Mouse (Mus musculus) heart, embryonic 16.5 days (tissue): Measurements from ENCODE around the gene Syngap1. TPM values are rescaled to one million over a fixed set of nuclear protein-coding genes. Genes with fewer than 3 reads are reported as not detected.

Source experiments
- ATAC-seq: fragments of 200-750 bp; cut with Nextera tagmentation; replicated peaks from 2 replicates; pipeline ENCODE4 v1.8.0; 2017; ENCODE audit warnings: moderate number of reproducible peaks; ENCODE audit not compliant: insufficient read depth, low FRiP score; ENCODE audit errors: extremely low read depth
- H3K27ac ChIP-seq: fragments of 300-500 bp; sonication (generic); 2 replicates; pipeline ENCODE4 v1.5.1; 2014; ENCODE audit warnings: mild to moderate bottlenecking, low read length, control low read depth, moderate library complexity
- H3K27me3 ChIP-seq: fragments of 300-500 bp; sonication (generic); 2 replicates; pipeline ENCODE4 v1.6.1; 2014; ENCODE audit warnings: low read length, mixed read lengths; ENCODE audit not compliant: control insufficient read depth, insufficient read depth
- H3K36me3 ChIP-seq: fragments of 300-500 bp; sonication (generic); 2 replicates; pipeline ENCODE4 v1.6.1; 2014; ENCODE audit not compliant: control insufficient read depth, insufficient read depth
- H3K4me1 ChIP-seq: fragments of 300-500 bp; sonication (generic); 2 replicates; pipeline ENCODE4 v1.6.1; 2014; ENCODE audit warnings: low read length, mixed read lengths; ENCODE audit not compliant: control insufficient read depth, insufficient read depth
- H3K4me2 ChIP-seq: fragments of 300-500 bp; sonication (generic); 2 replicates; pipeline ENCODE4 v1.6.1; 2014; ENCODE audit warnings: low read depth, mild to moderate bottlenecking, control low read depth, low read length
- H3K4me3 ChIP-seq: fragments of 300-500 bp; sonication (generic); 2 replicates; pipeline ENCODE4 v1.5.1; 2014; ENCODE audit warnings: mild to moderate bottlenecking, control low read depth, low read length
- H3K9ac ChIP-seq: fragments of 300-500 bp; sonication (generic); 2 replicates; pipeline ENCODE4 v1.6.1; 2014; ENCODE audit warnings: low read length, control low read depth
- H3K9me3 ChIP-seq: fragments of 300-500 bp; sonication (generic); replicated peaks from 2 replicates; pipeline ENCODE4 v1.6.1; 2016; ENCODE audit warnings: low read length; ENCODE audit not compliant: control insufficient read depth
- WGBS: fragments of 180-500 bp; shearing (Covaris S2); extraction: QIAGEN DNeasy Blood & Tissue Kit; methylation state at CpG from one replicate; pipeline ENCODE4 v1.1.7; 2014; 5-methylcytosine and 5-hydroxymethylcytosine counted together
- polyA plus RNA-seq: library from polyadenylated mRNA; unstranded; fragments of >200 nt; fragmentation: Nextera tagmentation; extraction: Ambion mirVana; gene quantifications from 2 replicates; pipeline ENCODE4 v1.2.1, GENCODE M21; 2015

Syngap1 gene
- polyA plus RNA-seq, 1 experiment from 2014 or later = 1.2 TPM

GRCm38 (mm10) chr17:26941841-26942570 lies 953 bp downstream of the Syngap1 start:
- Histone ChIP-seq H3K4me2 (peak overlapping the region; percentile 82), H3K27ac (no peak overlapping the region), H3K27me3 (no peaks in the 10 kb centered on the region), H3K4me3 (peak overlapping the region; percentile 49), H3K9ac (peak overlapping the region; percentile 65), H3K9me3 (no peaks in the 10 kb centered on the region), H3K36me3 (no peaks in the 10 kb centered on the region), H3K4me1 (peaks cover 32% of the 10 kb centered on the region)
- WGBS = 16% methylated on average over 3 of the region's 4 CpGs
- ATAC-seq = no peak

DNA sequence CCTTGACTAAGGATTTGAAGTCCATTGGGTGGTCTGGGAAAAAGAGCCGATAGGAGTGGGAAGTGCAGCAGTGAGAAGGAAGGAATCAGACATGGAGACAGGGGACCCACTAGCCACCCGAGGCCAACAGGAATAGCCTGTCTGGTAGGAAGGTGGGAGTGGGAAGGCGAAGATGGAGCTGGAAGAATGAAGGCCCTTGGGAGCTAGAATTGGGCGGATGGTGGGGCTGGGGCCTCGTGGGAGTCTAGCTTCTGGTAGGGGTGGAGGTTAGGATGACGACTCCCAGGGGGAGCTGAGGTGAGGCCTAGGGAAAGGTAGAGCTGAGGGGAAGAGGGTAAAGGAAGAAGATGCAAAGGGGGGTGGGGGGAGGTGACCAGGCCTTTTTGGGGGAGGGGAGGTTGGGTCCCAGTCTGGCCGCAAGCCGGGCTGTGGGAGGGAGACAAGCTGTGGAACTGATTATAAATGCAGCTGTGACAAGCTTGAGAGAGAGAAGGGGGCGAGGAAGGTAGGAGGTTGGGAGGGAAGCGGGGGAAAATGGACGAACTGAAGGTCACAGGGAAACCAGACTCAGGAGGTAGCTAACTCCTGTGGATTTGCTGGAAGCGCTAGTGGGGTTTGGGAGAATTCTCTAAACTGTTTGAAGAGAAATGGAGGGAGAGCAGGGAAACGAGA lies 4.9 kb downstream of the Syngap1 start:
- 31% methylated on average over 13 of the region's 13 CpGs for WGBS
- H3K36me3 ChIP-seq = no peaks in the 10 kb centered on the region
- peak overlapping the region; percentile 83 for H3K27ac ChIP-seq
- no peaks in the 10 kb centered on the region for H3K27me3 ChIP-seq
- H3K4me2 ChIP-seq = peak overlapping the region; percentile 90
- peak overlapping the region; percentile 58 for H3K4me3 ChIP-seq
- H3K9ac ChIP-seq = peak overlapping the region; percentile 81
- H3K9me3 ChIP-seq = no peaks in the 10 kb centered on the region
- ATAC-seq = no peak
- peaks cover 32% of the 10 kb centered on the region for H3K4me1 ChIP-seq

DNA sequence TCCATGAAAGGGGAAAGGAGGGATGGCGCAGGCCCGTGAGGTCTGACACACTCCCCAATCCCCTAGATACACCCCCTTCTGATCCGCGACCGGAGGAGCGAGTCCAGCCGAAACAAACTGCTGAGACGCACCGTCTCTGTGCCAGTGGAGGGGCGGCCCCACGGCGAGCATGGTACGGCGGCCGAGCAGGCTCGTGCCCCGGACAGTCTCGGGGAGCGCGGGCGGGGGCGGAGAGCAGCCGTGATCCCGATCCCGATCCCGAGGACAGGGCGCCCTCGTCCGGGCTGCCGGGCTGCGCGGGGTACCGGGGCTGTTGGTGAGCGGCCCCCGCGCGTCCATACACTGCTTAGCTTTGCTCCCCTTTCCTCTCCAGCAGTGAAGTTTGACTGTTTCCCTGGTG lies 5.5 kb downstream of the Syngap1 start:
- H3K27me3 ChIP-seq = no peaks in the 10 kb centered on the region
- peak overlapping the region; percentile 58 for H3K4me3 ChIP-seq
- peak overlapping the region; percentile 90 for H3K4me2 ChIP-seq
- H3K9ac ChIP-seq = peak overlapping the region; percentile 81
- H3K36me3 ChIP-seq = no peaks in the 10 kb centered on the region
- peak overlapping the region; percentile 83 for H3K27ac ChIP-seq
- peaks cover 36% of the 10 kb centered on the region for H3K4me1 ChIP-seq
- H3K9me3 ChIP-seq = no peaks in the 10 kb centered on the region
- 2% methylated on average over 37 of the region's 37 CpGs for WGBS
- ATAC-seq = peak; percentile 49

GRCm38 (mm10) chr17:26947231-26948100 lies 6.4 kb downstream of the Syngap1 start:
- no peaks in the 10 kb centered on the region for H3K27me3 ChIP-seq
- no peak overlapping the region for H3K9ac ChIP-seq
- no peaks in the 10 kb centered on the region for H3K9me3 ChIP-seq
- no peak for ATAC-seq
- H3K27ac ChIP-seq = no peak overlapping the region
- H3K36me3 ChIP-seq = no peaks in the 10 kb centered on the region
- H3K4me3 ChIP-seq = no peak overlapping the region
- H3K4me1 ChIP-seq = peaks cover 45% of the 10 kb centered on the region
- no peak overlapping the region; the same call in 1 of the 2 replicates for H3K4me2 ChIP-seq
- whole genome bisulfite sequencing = 67% methylated on average over 12 of the region's 12 CpGs

DNA sequence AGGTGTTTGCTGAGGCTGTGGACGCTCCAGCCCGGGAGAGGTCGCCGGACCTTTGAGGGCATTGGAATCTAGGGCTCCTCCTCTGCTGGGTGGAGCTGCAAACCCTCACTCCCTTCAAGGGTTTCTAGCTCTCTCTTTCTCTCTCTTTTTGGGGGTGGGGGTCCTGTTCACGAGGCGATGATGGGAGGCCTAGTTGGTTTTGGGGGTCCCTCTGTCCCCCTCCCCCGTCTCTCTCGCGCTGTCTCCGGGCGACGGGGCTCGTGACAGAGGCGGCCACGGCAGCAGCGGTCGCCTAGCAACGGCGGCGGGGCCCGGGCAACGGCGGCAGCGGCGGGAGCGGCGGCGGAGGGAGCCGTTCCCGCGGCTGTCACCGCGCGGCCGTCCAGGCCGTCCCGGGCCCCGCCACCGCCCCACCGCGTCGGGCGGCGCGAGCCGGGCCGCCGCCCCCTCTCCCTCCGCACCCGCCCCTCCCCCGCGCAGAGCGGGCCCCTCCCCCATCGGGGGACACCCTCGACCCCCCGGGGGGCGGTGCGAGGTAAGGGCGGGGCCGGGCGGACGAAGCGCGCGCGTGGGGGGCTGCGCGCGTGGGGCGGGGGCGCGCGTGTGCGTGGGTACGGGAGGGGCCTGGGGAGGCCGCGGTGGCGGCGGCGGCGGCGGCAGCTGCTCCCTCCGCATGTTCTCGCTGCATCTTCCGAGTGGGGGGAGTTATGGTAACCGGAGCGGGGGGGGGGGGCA lies 7.4 kb downstream of the Syngap1 start:
- Histone ChIP-seq H3K9me3 (no peaks in the 10 kb centered on the region), H3K4me3 (peak overlapping the region; percentile 77), H3K4me1 (peaks cover 55% of the 10 kb centered on the region), H3K9ac (peak overlapping the region; percentile 85), H3K27ac (peak overlapping the region; percentile 60), H3K4me2 (peak overlapping the region; percentile 98), H3K36me3 (no peaks in the 10 kb centered on the region), H3K27me3 (no peaks in the 10 kb centered on the region)
- 0% methylated on average over 40 of the region's 87 CpGs for WGBS
- no peak for ATAC-seq

DNA sequence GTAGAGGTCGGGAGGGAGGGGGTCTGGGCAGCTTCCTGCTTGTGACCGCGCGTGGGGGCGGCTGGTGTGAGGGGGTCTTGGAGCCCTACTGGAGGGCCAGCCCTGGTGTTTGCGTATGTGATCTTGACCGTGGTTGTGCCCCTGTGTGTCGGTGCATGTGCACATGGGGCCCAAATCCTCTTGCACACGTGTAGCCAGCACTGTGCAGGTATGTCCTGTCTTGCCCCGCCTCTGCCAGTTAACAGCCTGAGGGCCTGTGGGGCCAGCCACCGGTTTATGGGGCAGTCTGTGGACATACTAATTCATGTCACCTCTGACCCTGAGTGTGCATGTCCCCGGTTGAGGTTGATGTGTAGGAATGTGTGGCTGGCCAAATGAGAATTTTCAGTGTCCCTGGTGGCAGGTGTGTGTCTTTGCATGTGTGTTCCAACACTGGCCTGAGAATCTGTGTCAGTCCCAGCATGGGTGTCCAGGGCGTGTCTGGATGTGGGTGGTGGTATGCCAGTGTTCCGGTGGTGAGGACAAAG lies 8.1 kb downstream of the Syngap1 start:
- Histone ChIP-seq H3K27ac (peak overlapping the region; percentile 60; the same call in 1 of the 2 replicates), H3K9ac (peak overlapping the region; percentile 85), H3K4me3 (peak overlapping the region; percentile 77), H3K36me3 (no peaks in the 10 kb centered on the region), H3K4me2 (peak overlapping the region; percentile 98), H3K9me3 (no peaks in the 10 kb centered on the region), H3K4me1 (peaks cover 58% of the 10 kb centered on the region), H3K27me3 (no peaks in the 10 kb centered on the region)
- no peak for ATAC-seq
- 11% methylated on average over 13 of the region's 14 CpGs for WGBS

GRCm38 (mm10) chr17:26949866-26950265 lies 8.8 kb downstream of the Syngap1 start:
- Histone ChIP-seq H3K9ac (no peak overlapping the region), H3K4me2 (no peak overlapping the region)

GRCm38 (mm10) chr17:26950560-26951288 lies 9.7 kb downstream of the Syngap1 start:
- Histone ChIP-seq H3K9ac (peak overlapping the region; percentile 55), H3K4me3 (peak overlapping the region; percentile 29; the same call in 1 of the 2 replicates), H3K36me3 (no peaks in the 10 kb centered on the region), H3K4me1 (peaks cover 58% of the 10 kb centered on the region), H3K27ac (no peak overlapping the region), H3K27me3 (no peaks in the 10 kb centered on the region), H3K9me3 (no peaks in the 10 kb centered on the region), H3K4me2 (peak overlapping the region; percentile 59)
- ATAC-seq = no peak
- WGBS = 45% methylated on average over 7 of the region's 7 CpGs

More at GRCm38 (mm10) chr17:26949866-26950265, 8.8 kb downstream of the Syngap1 start:
- no peak overlapping the region for H3K27ac ChIP-seq
- H3K36me3 ChIP-seq = no peaks in the 10 kb centered on the region
- H3K27me3 ChIP-seq = no peaks in the 10 kb centered on the region
- no peaks in the 10 kb centered on the region for H3K9me3 ChIP-seq
- H3K4me3 ChIP-seq = no peak overlapping the region
- no peak for ATAC-seq
- 50% methylated on average over 5 of the region's 5 CpGs for WGBS
- H3K4me1 ChIP-seq = peaks cover 60% of the 10 kb centered on the region
